In the genomic region with DNA sequence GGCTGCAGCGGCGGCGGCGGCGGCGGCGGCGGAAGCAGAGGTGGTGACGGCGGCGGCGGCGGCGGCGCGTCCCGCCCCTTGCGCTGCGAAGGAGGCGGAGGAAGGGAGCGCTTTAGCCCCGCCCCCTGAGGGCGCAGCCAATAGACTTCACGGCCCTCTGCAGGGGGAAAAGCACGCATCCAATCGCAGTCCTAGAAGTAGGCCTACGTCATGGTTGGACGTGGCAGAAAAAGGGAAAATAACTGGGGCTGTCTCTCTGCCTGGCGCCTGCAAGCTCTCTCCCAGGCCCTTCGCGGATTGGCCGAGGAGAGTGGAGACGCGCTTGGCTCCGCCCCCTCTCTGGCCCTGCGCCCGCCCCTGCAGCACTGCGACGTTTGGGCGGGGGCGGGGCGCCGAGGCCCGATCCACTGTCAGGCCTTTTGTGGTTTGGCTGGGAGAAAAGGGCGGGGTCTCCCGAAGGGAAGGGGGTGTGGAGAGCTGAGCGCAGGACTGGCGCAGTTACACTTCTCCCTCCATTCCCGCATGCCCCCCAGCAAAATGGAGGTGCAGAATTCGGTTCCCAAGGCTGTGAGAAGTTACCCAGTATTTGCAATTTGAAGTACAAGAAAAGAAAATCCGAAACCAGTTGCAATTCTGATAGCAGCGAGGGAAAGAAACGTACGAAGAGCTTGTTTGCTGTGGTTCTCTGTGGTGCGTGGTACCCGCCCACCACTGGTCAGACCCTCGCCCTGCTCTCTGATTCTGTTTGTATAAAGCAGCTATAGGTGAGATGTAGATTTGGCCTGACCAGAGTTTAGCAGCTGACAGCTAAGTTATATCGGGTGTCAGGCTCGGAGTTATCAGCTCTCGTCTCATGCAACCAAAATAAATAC, we compare ENCODE assay signal across 8 mouse cellular contexts. TPM values are rescaled to one million over a fixed set of nuclear protein-coding genes. Genes with fewer than 3 reads are reported as not detected.
DNase-seq lines count a peak whose midpoint lies in the region; ATAC-seq and TF ChIP-seq lines count a peak whose summit lies in the region.

Gene Pja2 (minus strand): TSS at position 19 of the 872 bp plus-strand sequence.

- peak within 1 kb of the TSS; percentile 96 for H3K27ac ChIP-seq in embryonic facial prominence, embryonic 13.5 days
- H3K27ac ChIP-seq in kidney, adult 2 months (ENCODE audit: insufficient read depth, low read depth, low read length) = peak within 1 kb of the TSS; percentile 97
- peak within 1 kb of the TSS; percentile 98 for H3K27ac ChIP-seq in limb, embryonic 12.5 days
- H3K27ac ChIP-seq in midbrain, embryonic 15.5 days = peak within 1 kb of the TSS; percentile 99
- H3K27ac ChIP-seq in spleen, adult 2 months (ENCODE audit: insufficient read depth, low read length) = peak within 1 kb of the TSS; percentile 80

- 0 out of 2 replicates have a peak, but pooled peaks cover 6% of the 10 kb centered on the region for H3K4me1 ChIP-seq in embryonic facial prominence, embryonic 13.5 days
- H3K4me1 ChIP-seq in kidney, adult 2 months (ENCODE audit: control insufficient read depth, insufficient read depth, low read length) = peaks cover 7% of the 10 kb centered on the region; the same call in 1 of the 2 replicates
- peaks cover 11% of the 10 kb centered on the region for H3K4me1 ChIP-seq in limb, embryonic 12.5 days (replicated peaks)
- peaks cover 19% of the 10 kb centered on the region for H3K4me1 ChIP-seq in midbrain, embryonic 15.5 days
- peaks cover 6% of the 10 kb centered on the region for H3K4me1 ChIP-seq in spleen, adult 2 months (ENCODE audit: control insufficient read depth, insufficient read depth, insufficient read length)

- H3K4me3 ChIP-seq in embryonic facial prominence, embryonic 13.5 days = peak within 1 kb of the TSS; percentile 99
- peak within 1 kb of the TSS; percentile 100 for H3K4me3 ChIP-seq in kidney, adult 2 months (ENCODE audit: insufficient read depth, low read depth, low read length)
- peak within 1 kb of the TSS; percentile 98 for H3K4me3 ChIP-seq in limb, embryonic 12.5 days (replicated peaks)
- H3K4me3 ChIP-seq in midbrain, embryonic 15.5 days = peak within 1 kb of the TSS; percentile 78
- peak within 1 kb of the TSS; percentile 93 for H3K4me3 ChIP-seq in spleen, adult 2 months (ENCODE audit: extremely low read depth, insufficient read depth, insufficient read length)

- H3K4me2 ChIP-seq in embryonic facial prominence, embryonic 13.5 days = peak within 1 kb of the TSS; percentile 78
- peak within 1 kb of the TSS; percentile 73 for H3K4me2 ChIP-seq in limb, embryonic 12.5 days
- H3K4me2 ChIP-seq in midbrain, embryonic 15.5 days = peak within 1 kb of the TSS; percentile 68

- no peak for TF ChIP-seq CTCF in kidney, adult 2 months (conservative IDR thresholded peaks at IDR 0.05; ENCODE audit: insufficient read depth, insufficient read length, low read depth, low read length)
- no peak for TF ChIP-seq CTCF in spleen, adult 2 months (IDR thresholded peaks at IDR 0.05; ENCODE audit: extremely low read depth, insufficient read depth, insufficient read length, insufficient replicate concordance)

- DNase-seq in 3134 (ENCODE audit: extremely low read depth, insufficient read length, low spot score) = peak; percentile 100
- peak; percentile 99 to 100 for DNase-seq in adrenal gland, postnatal 36 days
- peak; percentile 98 to 100 for DNase-seq in heart, adult 18-20 months
- peak; percentile 100 for DNase-seq in kidney, adult 2 months
- DNase-seq in spleen, adult 2 months (ENCODE audit: low read depth in 1 of 2, low spot score in 2 of 2) = peak; percentile 97 to 98

- peak; percentile 32 for TF ChIP-seq POLR2A in kidney, adult 2 months (IDR thresholded peaks at IDR 0.05; ENCODE audit: low read depth, low read length)
- peak; percentile 55; the same call in 1 of the 2 replicates for TF ChIP-seq POLR2A in spleen, adult 2 months (IDR thresholded peaks at IDR 0.05; ENCODE audit: low read depth, low read length)

- peak; percentile 100 for ATAC-seq in embryonic facial prominence, embryonic 13.5 days (ENCODE audit: insufficient number of reproducible peaks, insufficient read depth, low FRiP score, low TSS enrichment, low read depth)
- peak; percentile 100 for ATAC-seq in limb, embryonic 12.5 days (ENCODE audit: insufficient number of reproducible peaks, insufficient read depth, low FRiP score, low TSS enrichment, low read depth)
- peak; percentile 99 for ATAC-seq in midbrain, embryonic 15.5 days (replicated peaks)

- H3K9ac ChIP-seq in embryonic facial prominence, embryonic 13.5 days = peak within 1 kb of the TSS; percentile 98
- peak within 1 kb of the TSS; percentile 97 for H3K9ac ChIP-seq in limb, embryonic 12.5 days (replicated peaks)
- peak within 1 kb of the TSS; percentile 100 for H3K9ac ChIP-seq in midbrain, embryonic 15.5 days

- H3K9me3 ChIP-seq in embryonic facial prominence, embryonic 13.5 days = no peaks in the 10 kb centered on the region
- H3K9me3 ChIP-seq in limb, embryonic 12.5 days = no peaks in the 10 kb centered on the region
- no peaks in the 10 kb centered on the region for H3K9me3 ChIP-seq in midbrain, embryonic 15.5 days

- under 1% methylated on average over 45 of the region's 60 CpGs for WGBS in embryonic facial prominence, embryonic 13.5 days
- WGBS in kidney, adult 2 months = under 1% methylated on average over 59 of the region's 60 CpGs
- under 1% methylated on average over 56 of the region's 60 CpGs for WGBS in limb, embryonic 12.5 days
- WGBS in midbrain, embryonic 15.5 days = under 1% methylated on average over 41 of the region's 60 CpGs
- WGBS in spleen, adult 2 months = under 1% methylated on average over 60 of the region's 60 CpGs

- H3K36me3 ChIP-seq in embryonic facial prominence, embryonic 13.5 days = no peaks in the 10 kb centered on the region
- no peaks in the 10 kb centered on the region for H3K36me3 ChIP-seq in kidney, adult 2 months (ENCODE audit: control insufficient read depth, insufficient read depth, low read length)
- no peaks in the 10 kb centered on the region for H3K36me3 ChIP-seq in limb, embryonic 12.5 days
- no peaks in the 10 kb centered on the region for H3K36me3 ChIP-seq in midbrain, embryonic 15.5 days (replicated peaks)
- H3K36me3 ChIP-seq in spleen, adult 2 months (ENCODE audit: control insufficient read depth, insufficient read depth, low read length) = no peaks in the 10 kb centered on the region

- H3K27me3 ChIP-seq in embryonic facial prominence, embryonic 13.5 days = no peaks in the 10 kb centered on the region
- no peaks in the 10 kb centered on the region for H3K27me3 ChIP-seq in kidney, adult 2 months (replicated peaks; ENCODE audit: control insufficient read depth, insufficient read depth, low read length)
- H3K27me3 ChIP-seq in limb, embryonic 12.5 days = no peaks in the 10 kb centered on the region
- no peaks in the 10 kb centered on the region for H3K27me3 ChIP-seq in midbrain, embryonic 15.5 days (replicated peaks)
- H3K27me3 ChIP-seq in spleen, adult 2 months (ENCODE audit: control insufficient read depth, insufficient read depth, low read length) = no peaks in the 10 kb centered on the region

RNA-seq across cellular contexts. Expression of gene Pja2, which starts in this region (rescaled TPM):
- total RNA-seq in adrenal gland, postnatal 36 days (2021) = 10 to 100 TPM; 73.0 to 82.3 TPM
- polyA plus RNA-seq in embryonic facial prominence, embryonic 13.5 days (2015; fragmentation: Nextera tagmentation; extraction: Ambion mirVana) = 64.4 and 76.1 TPM in 2 replicates
- 100 to 1,000 TPM; 110 to 119 TPM for total RNA-seq in heart, adult 18-20 months (2021)
- polyA plus RNA-seq in kidney, adult 2 months (2012; rRNA removed) = 12.2 and 15.5 TPM in 2 replicates
- 68.5 and 76.3 TPM in 2 replicates for polyA plus RNA-seq in limb, embryonic 12.5 days (2016; fragmentation: Nextera tagmentation; extraction: Ambion mirVana)
- polyA plus RNA-seq in midbrain, embryonic 15.5 days (2015; fragmentation: Nextera tagmentation; extraction: Ambion mirVana) = 175 and 186 TPM in 2 replicates
- 5.0 and 5.8 TPM in 2 replicates for polyA plus RNA-seq in spleen, adult 2 months (2012; rRNA removed)

Comparison
In these comparisons a context has a peak if more than half of its experiments do, and no peak if none do; other contexts are left out.
1. Peak in every context shown above with its lines: DNase-seq, ATAC-seq, H3K4me3 ChIP-seq and H3K27ac ChIP-seq.